Comparison of ENCODE assay signal across 10 mouse cellular contexts in the genomic region with DNA sequence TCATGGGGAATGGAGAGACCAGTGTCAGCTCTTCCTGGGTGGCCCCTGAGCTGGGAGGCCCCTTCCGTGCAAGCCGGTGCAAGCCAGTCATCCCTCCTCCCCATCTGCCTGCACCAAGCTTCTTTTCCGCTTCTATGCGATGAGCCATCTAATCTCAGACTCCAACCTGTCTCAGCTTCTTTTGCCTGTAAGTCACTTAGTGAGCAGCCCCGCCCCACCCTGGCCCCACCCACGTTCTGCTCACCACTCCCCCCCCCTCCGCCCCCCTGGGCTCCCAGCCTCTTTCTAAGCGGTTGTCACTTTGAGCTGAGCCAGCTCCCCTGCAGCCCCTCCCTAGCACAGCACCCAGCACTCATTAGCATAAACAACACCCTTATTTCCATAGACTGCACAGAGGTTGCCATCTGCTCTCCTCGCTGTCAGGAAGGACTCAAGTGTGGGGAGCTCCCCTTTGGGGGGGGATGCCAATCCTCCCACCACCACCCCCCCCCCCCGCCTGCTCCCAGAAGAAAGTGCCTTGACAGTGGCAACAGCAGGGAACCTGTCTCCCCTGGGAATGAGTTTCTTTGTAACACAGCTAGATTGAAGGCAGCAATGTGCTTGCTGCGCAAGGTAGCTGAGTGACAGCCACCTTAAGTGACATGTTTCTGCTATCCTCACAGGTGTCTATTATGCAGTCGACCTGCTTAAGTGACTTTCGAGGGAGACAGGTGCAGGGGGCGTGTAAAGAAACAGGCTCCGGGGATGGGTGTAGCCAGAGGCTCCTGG.
DNase-seq lines count a peak whose midpoint lies in the region; ATAC-seq lines count a peak whose summit lies in the region.
"Had no signal": no experiment of that assay in that cellular context is flagged by ENCODE, and none has a peak within 500 bp of the region (broad histone marks: within the 10 kb centered on the region; RNA-seq: fewer than 3 reads in every experiment).

No protein-coding gene starts in this region.

- no peak overlapping the region for H3K9ac ChIP-seq in kidney, embryonic 14.5 days (ENCODE audit: low read depth, low read length)
- no peak overlapping the region for H3K9ac ChIP-seq in intestine, embryonic 16.5 days (ENCODE audit: low read depth, low read length)

- H3K27me3 ChIP-seq in kidney, embryonic 14.5 days (ENCODE audit: control insufficient read depth, insufficient read depth, low read length): peaks cover 20% of the 10 kb centered on the region
- peaks cover 43% of the 10 kb centered on the region for H3K27me3 ChIP-seq in embryonic facial prominence, embryonic 10.5 days (replicated peaks; ENCODE audit: low read depth, poor library complexity, severe bottlenecking)
- no peaks in the 10 kb centered on the region; the same call in 1 of the 2 replicates for H3K27me3 ChIP-seq in intestine, embryonic 16.5 days (replicated peaks; ENCODE audit: control insufficient read depth, insufficient read depth, low read length)

- 8% methylated on average over 15 of the region's 15 CpGs for WGBS in kidney, embryonic 14.5 days
- WGBS in embryonic facial prominence, embryonic 10.5 days: 9% methylated on average over 15 of the region's 15 CpGs
- 8% methylated on average over 15 of the region's 15 CpGs for WGBS in intestine, embryonic 16.5 days

- H3K4me1 ChIP-seq in kidney, embryonic 14.5 days (ENCODE audit: control insufficient read depth, insufficient read depth, low read length): no peaks in the 10 kb centered on the region
- peaks cover 29% of the 10 kb centered on the region for H3K4me1 ChIP-seq in embryonic facial prominence, embryonic 10.5 days
- peaks cover 6% of the 10 kb centered on the region for H3K4me1 ChIP-seq in intestine, embryonic 16.5 days (ENCODE audit: control insufficient read depth, insufficient read depth, low read length)

- H3K4me2 ChIP-seq in kidney, embryonic 14.5 days (replicated peaks; ENCODE audit: low read depth, low read length): no peak overlapping the region
- H3K4me2 ChIP-seq in intestine, embryonic 16.5 days (ENCODE audit: low read depth, low read length): no peak overlapping the region

- ATAC-seq in kidney, embryonic 14.5 days (ENCODE audit: low FRiP score, low TSS enrichment): peak; percentile 72; the same call in 1 of the 2 replicates
- peak; percentile 74 for ATAC-seq in intestine, embryonic 16.5 days

- no peak for DNase-seq in kidney, adult 8-10 months
- peak; percentile 59 for DNase-seq in embryonic facial prominence, embryonic 10.5 days (ENCODE audit: low spot score)
- DNase-seq in right cerebral cortex, adult 18-20 months: peak; percentile 79
- DNase-seq in urinary bladder, postnatal 10 days (ENCODE audit: low spot score): no peak
- DNase-seq in liver: no peak
- DNase-seq in urinary bladder, postnatal 4 days (ENCODE audit: low spot score in 2 of 2): no peak
- DNase-seq: heart, postnatal 10 days had no signal

- H3K27ac ChIP-seq in kidney, embryonic 14.5 days (ENCODE audit: low read depth, low read length): no peak overlapping the region
- no peak overlapping the region for H3K27ac ChIP-seq in embryonic facial prominence, embryonic 10.5 days (replicated peaks)
- no peak overlapping the region for H3K27ac ChIP-seq in intestine, embryonic 16.5 days (ENCODE audit: low read length)
- H3K27ac ChIP-seq: macrophage had no signal

- H3K4me3 ChIP-seq in kidney, embryonic 14.5 days (ENCODE audit: low read length): no peak overlapping the region
- 0 out of 2 replicates have a peak overlapping the region, but pooled peaks have one; percentile 8 for H3K4me3 ChIP-seq in embryonic facial prominence, embryonic 10.5 days
- no peak overlapping the region for H3K4me3 ChIP-seq in intestine, embryonic 16.5 days (ENCODE audit: low read length)

- no peaks in the 10 kb centered on the region for H3K36me3 ChIP-seq in kidney, embryonic 14.5 days (ENCODE audit: control insufficient read depth, insufficient read depth, low read length)
- H3K36me3 ChIP-seq in embryonic facial prominence, embryonic 10.5 days (replicated peaks): no peaks in the 10 kb centered on the region
- no peaks in the 10 kb centered on the region for H3K36me3 ChIP-seq in intestine, embryonic 16.5 days (ENCODE audit: control insufficient read depth, insufficient read depth, low read length)

- peaks cover 9% of the 10 kb centered on the region; the same call in 1 of the 2 replicates for H3K9me3 ChIP-seq in kidney, embryonic 14.5 days (ENCODE audit: control insufficient read depth, low read length)
- H3K9me3 ChIP-seq in embryonic facial prominence, embryonic 10.5 days: peaks cover 7% of the 10 kb centered on the region
- H3K9me3 ChIP-seq in intestine, embryonic 16.5 days (ENCODE audit: control insufficient read depth, low read length): no peaks in the 10 kb centered on the region

Comparison
In these comparisons a context has a peak if more than half of its experiments do, and no peak if none do; other contexts are left out.
1. DNase-seq: peak in embryonic facial prominence, embryonic 10.5 days (single experiment) and right cerebral cortex, adult 18-20 months (single experiment); none in kidney, adult 8-10 months (0 of 2), urinary bladder, postnatal 10 days (single experiment), liver (single experiment) and urinary bladder, postnatal 4 days (0 of 2).